ENCODE assay signal across 10 mouse cellular contexts in the genomic region with DNA sequence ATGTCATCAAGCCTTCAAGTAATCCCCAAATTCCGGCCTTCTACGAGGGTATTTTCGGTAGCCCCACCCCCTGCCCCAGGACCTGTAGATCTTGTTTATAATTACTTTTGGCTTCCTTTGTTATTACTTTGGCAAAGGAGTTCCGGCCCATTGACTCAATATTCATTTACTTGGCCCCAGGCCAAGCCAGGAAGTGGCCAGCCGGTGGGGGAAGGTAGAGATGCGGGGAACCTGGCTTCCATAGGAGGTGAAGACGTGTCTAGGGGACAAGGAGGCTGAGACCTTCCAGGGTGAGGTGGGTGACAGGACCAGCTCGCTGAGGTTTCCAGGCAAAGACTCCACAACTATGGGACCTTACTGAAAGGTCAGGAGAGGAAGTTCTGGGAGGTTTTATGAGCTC. TPM values are rescaled to one million over a fixed set of nuclear protein-coding genes. Genes with fewer than 3 reads are reported as not detected.
DNase-seq lines count a peak whose midpoint lies in the region; ATAC-seq and TF ChIP-seq lines count a peak whose summit lies in the region.
"Had no signal": no experiment of that assay in that cellular context is flagged by ENCODE, and none has a peak within 500 bp of the region (broad histone marks: within the 10 kb centered on the region; RNA-seq: fewer than 3 reads in every experiment).

No protein-coding gene starts in this region.

- H3K4me3 ChIP-seq in forebrain, embryonic 14.5 days (ENCODE audit: low read depth, low read length): no peak overlapping the region
- H3K4me3 ChIP-seq in forebrain, embryonic 10.5 days: no peak overlapping the region
- H3K4me3 ChIP-seq in ES-Bruce4 (ENCODE audit: low read depth, low read length): peak overlapping the region; percentile 52
- H3K4me3 ChIP-seq in kidney, adult 2 months (ENCODE audit: insufficient read depth, low read depth, low read length): no peak overlapping the region
- H3K4me3 ChIP-seq in forebrain, embryonic 16.5 days (replicated peaks; ENCODE audit: low read length): no peak overlapping the region
- H3K4me3 ChIP-seq: heart, embryonic 15.5 days; limb, embryonic 12.5 days had no signal

- peak; percentile 99 for TF ChIP-seq EP300 in ES-Bruce4 (IDR thresholded peaks at IDR 0.05; ENCODE audit: insufficient read depth, low read depth, low read length)

- no peaks in the 10 kb centered on the region for H3K36me3 ChIP-seq in forebrain, embryonic 14.5 days (ENCODE audit: control insufficient read depth, insufficient read depth, low read length)
- H3K36me3 ChIP-seq in forebrain, embryonic 10.5 days (replicated peaks): no peaks in the 10 kb centered on the region
- H3K36me3 ChIP-seq in ES-Bruce4 (ENCODE audit: control insufficient read depth, insufficient read depth, low read length, poor library complexity, severe bottlenecking): no peaks in the 10 kb centered on the region
- H3K36me3 ChIP-seq in kidney, adult 2 months (ENCODE audit: control insufficient read depth, insufficient read depth, low read length): no peaks in the 10 kb centered on the region
- no peaks in the 10 kb centered on the region for H3K36me3 ChIP-seq in forebrain, embryonic 16.5 days (ENCODE audit: control insufficient read depth, insufficient read depth)
- H3K36me3 ChIP-seq: heart, embryonic 15.5 days; limb, embryonic 12.5 days had no signal

- no peak for TF ChIP-seq CTCF in ES-Bruce4 (IDR thresholded peaks at IDR 0.05; ENCODE audit: low read depth, low read length)
- TF ChIP-seq CTCF in kidney, adult 2 months (conservative IDR thresholded peaks at IDR 0.05; ENCODE audit: insufficient read depth, insufficient read length, low read depth, low read length): no peak

- no peak overlapping the region for H3K9ac ChIP-seq in forebrain, embryonic 14.5 days (ENCODE audit: low read length)
- H3K9ac ChIP-seq in ES-Bruce4 (ENCODE audit: low read depth, poor library complexity, severe bottlenecking): peak overlapping the region; percentile 36
- H3K9ac ChIP-seq in forebrain, embryonic 16.5 days (replicated peaks; ENCODE audit: low read depth, low read length): no peak overlapping the region
- H3K9ac ChIP-seq: heart, embryonic 15.5 days; limb, embryonic 12.5 days had no signal

- peak; percentile 13 for DNase-seq in forebrain, embryonic 14.5 days (ENCODE audit: low spot score)
- DNase-seq in forebrain, embryonic 10.5 days (ENCODE audit: extremely low spot score, low spot score): no peak
- DNase-seq in kidney, adult 2 months: peak; percentile 72
- DNase-seq in lung, postnatal 25 days (ENCODE audit: low spot score): peak; percentile 53
- no peak for DNase-seq in right cerebral cortex, adult 18-20 months
- no peak for DNase-seq in right cerebral cortex, postnatal 10 days (ENCODE audit: low spot score in 2 of 2)

- H3K9me3 ChIP-seq in forebrain, embryonic 14.5 days (replicated peaks; ENCODE audit: control insufficient read depth, low read length): no peaks in the 10 kb centered on the region
- H3K9me3 ChIP-seq in forebrain, embryonic 10.5 days: no peaks in the 10 kb centered on the region
- no peaks in the 10 kb centered on the region for H3K9me3 ChIP-seq in ES-Bruce4 (replicated peaks; ENCODE audit: control insufficient read depth, insufficient read depth, low read length, poor library complexity, severe bottlenecking)
- no peaks in the 10 kb centered on the region for H3K9me3 ChIP-seq in forebrain, embryonic 16.5 days (ENCODE audit: control insufficient read depth, low read length)
- H3K9me3 ChIP-seq: heart, embryonic 15.5 days; limb, embryonic 12.5 days had no signal

- TF ChIP-seq POLR2A in ES-Bruce4 (IDR thresholded peaks at IDR 0.05; ENCODE audit: insufficient read depth, low read length): no peak
- no peak for TF ChIP-seq POLR2A in kidney, adult 2 months (IDR thresholded peaks at IDR 0.05; ENCODE audit: low read depth, low read length)

- 26% methylated on average over 8 of the region's 8 CpGs for WGBS in forebrain, embryonic 14.5 days
- 39% methylated on average over 8 of the region's 8 CpGs for WGBS in forebrain, embryonic 10.5 days
- WGBS in kidney, adult 2 months: 7% methylated on average over 8 of the region's 8 CpGs
- 25% methylated on average over 8 of the region's 8 CpGs for WGBS in forebrain, embryonic 16.5 days

- peaks cover 2% of the 10 kb centered on the region; the same call in 1 of the 2 replicates for H3K4me1 ChIP-seq in forebrain, embryonic 14.5 days (ENCODE audit: control insufficient read depth, insufficient read depth, low read length)
- H3K4me1 ChIP-seq in forebrain, embryonic 10.5 days: peaks cover 11% of the 10 kb centered on the region
- H3K4me1 ChIP-seq in ES-Bruce4 (ENCODE audit: control insufficient read depth, insufficient read depth, low read length): peaks cover 8% of the 10 kb centered on the region
- peaks cover 26% of the 10 kb centered on the region for H3K4me1 ChIP-seq in kidney, adult 2 months (ENCODE audit: control insufficient read depth, insufficient read depth, low read length)
- H3K4me1 ChIP-seq in forebrain, embryonic 16.5 days (replicated peaks; ENCODE audit: control insufficient read depth, insufficient read depth, low read length): peaks cover 4% of the 10 kb centered on the region

- no peak overlapping the region for H3K4me2 ChIP-seq in forebrain, embryonic 14.5 days (ENCODE audit: low read length)
- H3K4me2 ChIP-seq in forebrain, embryonic 16.5 days (ENCODE audit: low read length): no peak overlapping the region
- H3K4me2 ChIP-seq: limb, embryonic 12.5 days had no signal

- no peak overlapping the region for H3K27ac ChIP-seq in forebrain, embryonic 14.5 days (ENCODE audit: low read depth, low read length)
- no peak overlapping the region for H3K27ac ChIP-seq in forebrain, embryonic 10.5 days
- H3K27ac ChIP-seq in ES-Bruce4 (ENCODE audit: insufficient read depth, low read length): peak overlapping the region; percentile 82
- peak overlapping the region; percentile 42 for H3K27ac ChIP-seq in kidney, adult 2 months (ENCODE audit: insufficient read depth, low read depth, low read length)
- H3K27ac ChIP-seq in forebrain, embryonic 16.5 days (ENCODE audit: low read length): no peak overlapping the region
- H3K27ac ChIP-seq: heart, embryonic 15.5 days; limb, embryonic 12.5 days had no signal

- H3K27me3 ChIP-seq in forebrain, embryonic 14.5 days (replicated peaks; ENCODE audit: control insufficient read depth, insufficient read depth, low read length): no peaks in the 10 kb centered on the region
- peaks cover 2% of the 10 kb centered on the region for H3K27me3 ChIP-seq in forebrain, embryonic 10.5 days (ENCODE audit: poor library complexity, severe bottlenecking)
- H3K27me3 ChIP-seq in ES-Bruce4 (ENCODE audit: control insufficient read depth, insufficient read depth, low read length, poor library complexity, severe bottlenecking): no peaks in the 10 kb centered on the region
- H3K27me3 ChIP-seq in kidney, adult 2 months (replicated peaks; ENCODE audit: control insufficient read depth, insufficient read depth, low read length): no peaks in the 10 kb centered on the region
- H3K27me3 ChIP-seq in forebrain, embryonic 16.5 days (replicated peaks; ENCODE audit: control insufficient read depth, insufficient read depth, low read length): no peaks in the 10 kb centered on the region
- H3K27me3 ChIP-seq: heart, embryonic 15.5 days; limb, embryonic 12.5 days had no signal

- ATAC-seq in forebrain, embryonic 14.5 days: no peak
- ATAC-seq in forebrain, embryonic 16.5 days: no peak

RNA-seq across cellular contexts. Expression of a gene that starts 22.4 kb away (rescaled TPM):
- 0.58 and 0.66 TPM in 2 replicates for polyA plus RNA-seq in forebrain, embryonic 14.5 days (2014; fragmentation: Nextera tagmentation; extraction: Ambion mirVana)
- polyA plus RNA-seq in forebrain, embryonic 10.5 days (2016; fragmentation: Nextera tagmentation; extraction: Ambion mirVana): 1.1 and 1.3 TPM in 2 replicates
- 30.6 and 34.8 TPM in 2 replicates for polyA plus RNA-seq in ES-Bruce4 (2011; ENCODE audit: insufficient read depth, insufficient read length, low read depth, missing spikeins)
- 17.7 and 18.1 TPM in 2 replicates for polyA plus RNA-seq in kidney, adult 2 months (2012; rRNA removed)
- polyA plus RNA-seq in forebrain, embryonic 16.5 days (2015; fragmentation: Nextera tagmentation; extraction: Ambion mirVana): 1.3 and 2.6 TPM in 2 replicates

Comparison
In these comparisons a context has a peak if more than half of its experiments do, and no peak if none do; other contexts are left out.
1. DNase-seq: peak in forebrain, embryonic 14.5 days (single experiment), kidney, adult 2 months (single experiment) and lung, postnatal 25 days (single experiment); none in forebrain, embryonic 10.5 days (single experiment), right cerebral cortex, adult 18-20 months (single experiment) and right cerebral cortex, postnatal 10 days (0 of 2).
2. H3K27ac ChIP-seq: peak in ES-Bruce4 (single experiment) and kidney, adult 2 months (single experiment); none in forebrain, embryonic 14.5 days (single experiment), forebrain, embryonic 10.5 days (single experiment) and forebrain, embryonic 16.5 days (single experiment).